Mouse (Mus musculus) midbrain, embryonic 16.5 days (tissue): Measurements from ENCODE around the gene Snx5. TPM values are rescaled to one million over a fixed set of nuclear protein-coding genes. Genes with fewer than 3 reads are reported as not detected.

ENCODE experiments used
- ATAC-seq: fragments of 200-750 bp; cut with Nextera tagmentation; 2 replicates; pipeline ENCODE4 v1.8.0; 2017; ENCODE audit warnings: moderate TSS enrichment
- H3K27ac ChIP-seq: fragments of 300-500 bp; sonication (generic); 2 replicates; pipeline ENCODE4 v1.5.1; 2014; ENCODE audit warnings: mild to moderate bottlenecking, low read length, mixed read lengths
- H3K27me3 ChIP-seq: fragments of 300-500 bp; sonication (generic); 2 replicates; pipeline ENCODE4 v1.6.1; 2014; ENCODE audit warnings: low read depth, low read length, mixed read lengths; ENCODE audit not compliant: control insufficient read depth, insufficient read depth
- H3K36me3 ChIP-seq: fragments of 300-500 bp; sonication (generic); 2 replicates; pipeline ENCODE4 v1.6.1; 2014; ENCODE audit warnings: mild to moderate bottlenecking, low read length, moderate library complexity, mixed read lengths; ENCODE audit not compliant: control insufficient read depth, insufficient read depth
- H3K4me1 ChIP-seq: fragments of 300-500 bp; sonication (generic); 2 replicates; pipeline ENCODE4 v1.6.1; 2014; ENCODE audit warnings: mild to moderate bottlenecking, low read length, mixed read lengths; ENCODE audit not compliant: control insufficient read depth, insufficient read depth
- H3K4me2 ChIP-seq: fragments of 300-500 bp; sonication (generic); 2 replicates; pipeline ENCODE4 v1.6.1; 2014; ENCODE audit warnings: mild to moderate bottlenecking, low read length, mixed read lengths
- H3K4me3 ChIP-seq: fragments of 300-500 bp; sonication (generic); 2 replicates; pipeline ENCODE4 v1.5.1; 2014; ENCODE audit warnings: low read depth, mild to moderate bottlenecking, low read length, moderate library complexity, mixed read lengths
- H3K9ac ChIP-seq: fragments of 300-500 bp; sonication (generic); 2 replicates; pipeline ENCODE4 v1.6.1; 2014; ENCODE audit warnings: low read depth, low read length, mixed read lengths
- H3K9me3 ChIP-seq: fragments of 300-500 bp; sonication (generic); replicated peaks from 2 replicates; pipeline ENCODE4 v1.6.1; 2014; ENCODE audit warnings: mild to moderate bottlenecking, low read length, mixed read lengths; ENCODE audit not compliant: control insufficient read depth, poor library complexity, severe bottlenecking
- WGBS: fragments of 180-500 bp; shearing (Covaris S2); extraction: QIAGEN DNeasy Blood & Tissue Kit; methylation state at CpG from one replicate; pipeline ENCODE4 v1.1.7; 2014; 5-methylcytosine and 5-hydroxymethylcytosine counted together
- polyA plus RNA-seq: library from polyadenylated mRNA; unstranded; fragments of >200 nt; fragmentation: Nextera tagmentation; extraction: Ambion mirVana; gene quantifications from 2 replicates; pipeline ENCODE4 v1.2.1, GENCODE M21; 2015

Gene Snx5
- polyA plus RNA-seq, 1 experiment from 2014 or later: 63.9 TPM

DNA sequence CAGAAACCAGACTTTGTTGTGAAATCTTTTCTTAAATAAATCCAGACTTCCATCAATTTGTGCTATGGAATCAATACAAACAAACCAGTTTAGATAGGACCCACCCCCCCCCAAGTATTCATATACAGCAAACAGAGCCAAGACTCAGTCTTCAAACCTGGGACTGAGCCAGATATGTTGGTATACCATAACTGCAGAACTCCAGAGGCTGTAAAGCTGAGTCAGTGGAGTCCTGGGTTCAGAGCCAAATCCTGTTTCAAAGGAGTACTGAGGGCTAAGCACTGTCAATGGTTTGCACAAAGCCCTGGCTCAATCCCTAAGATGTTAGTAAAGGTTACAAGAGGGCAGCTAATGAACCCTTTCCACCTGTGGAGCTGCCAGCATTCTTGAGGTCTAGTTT, 20.6 kb downstream of the Snx5 start:
- Histone ChIP-seq H3K9ac (no peak overlapping the region), H3K4me3 (no peak overlapping the region), H3K27ac (no peak overlapping the region), H3K27me3 (no peaks in the 10 kb centered on the region), H3K4me2 (no peak overlapping the region), H3K9me3 (no peaks in the 10 kb centered on the region), H3K4me1 (no peaks in the 10 kb centered on the region), H3K36me3 (peaks cover 35% of the 10 kb centered on the region)
- ATAC-seq: no peak

DNA sequence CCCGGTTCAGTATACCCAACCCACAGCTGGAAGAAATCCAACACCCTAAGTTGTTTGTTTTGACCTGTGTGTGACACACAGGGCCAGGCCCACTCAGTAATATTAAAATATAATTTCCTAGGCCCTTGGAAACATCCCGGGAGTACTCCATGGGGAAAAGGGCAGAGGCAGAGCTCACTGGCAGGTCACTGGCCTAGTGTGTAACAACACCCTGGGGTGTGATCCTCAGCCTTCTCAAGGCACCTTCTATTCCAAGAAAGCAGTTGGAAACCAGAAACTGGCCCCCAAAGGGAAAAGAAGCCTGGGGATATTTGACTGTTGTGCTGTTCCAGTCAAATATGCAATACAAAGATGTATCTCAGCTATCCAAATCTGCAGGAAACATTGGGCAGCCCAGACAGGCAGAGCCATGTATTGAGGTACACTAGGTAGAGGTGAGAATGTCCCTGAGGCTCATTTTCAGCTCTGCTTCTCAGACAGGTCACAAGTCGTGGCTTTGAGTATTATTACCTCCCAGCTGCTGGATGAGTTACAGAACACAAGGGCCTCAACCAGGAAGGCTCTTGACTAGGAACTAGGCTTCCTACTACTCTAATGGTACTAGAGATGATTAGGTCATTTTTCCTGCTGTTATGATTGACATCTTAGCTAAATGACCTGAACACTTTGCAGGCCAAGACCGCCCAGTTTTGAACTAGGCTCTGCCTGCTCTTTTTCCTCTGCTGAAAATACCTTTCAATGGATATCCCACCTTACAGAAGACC, 21.9 kb downstream of the Snx5 start:
- Histone ChIP-seq H3K27ac (no peak overlapping the region), H3K9me3 (no peaks in the 10 kb centered on the region), H3K9ac (no peak overlapping the region), H3K36me3 (peaks cover 28% of the 10 kb centered on the region), H3K4me3 (no peak overlapping the region), H3K27me3 (no peaks in the 10 kb centered on the region), H3K4me1 (no peaks in the 10 kb centered on the region), H3K4me2 (no peak overlapping the region)
- WGBS: 54% methylated on average over 3 of the region's 4 CpGs
- no peak for ATAC-seq

DNA sequence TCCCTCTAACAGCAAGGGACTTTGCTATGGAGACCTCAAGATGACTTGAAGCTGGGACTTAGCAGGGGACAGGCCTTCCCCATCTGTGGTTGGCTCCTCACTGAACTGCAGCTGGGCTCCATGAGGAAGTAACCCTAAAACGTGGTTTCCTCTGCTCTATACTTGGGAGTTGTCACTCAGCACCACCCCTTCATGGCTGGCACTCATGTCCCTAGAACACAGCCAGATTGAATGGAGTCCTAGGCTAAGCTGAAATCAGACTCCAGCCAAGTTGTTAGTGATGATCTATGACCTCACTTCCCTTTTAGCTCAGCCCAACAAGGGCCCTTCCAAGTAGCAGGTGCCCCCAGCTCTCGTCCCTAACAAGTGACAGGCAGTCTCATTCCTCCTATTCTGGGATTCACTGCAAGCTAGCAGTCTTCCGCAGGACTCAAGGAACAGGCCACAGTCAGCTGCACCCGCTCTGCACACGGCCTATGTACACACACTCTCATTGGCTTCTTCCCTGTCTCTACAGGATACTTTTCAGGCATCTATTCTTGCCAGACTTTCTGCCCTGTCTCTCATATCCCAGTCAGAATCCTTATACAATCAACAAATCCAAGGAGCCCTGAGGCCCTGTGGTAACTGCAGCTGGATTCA, 23.2 kb downstream of the Snx5 start:
- H3K27ac ChIP-seq: no peak overlapping the region
- no peak overlapping the region for H3K9ac ChIP-seq
- H3K4me3 ChIP-seq: no peak overlapping the region
- H3K36me3 ChIP-seq: peaks cover 16% of the 10 kb centered on the region
- no peaks in the 10 kb centered on the region for H3K4me1 ChIP-seq
- H3K27me3 ChIP-seq: no peaks in the 10 kb centered on the region
- 52% methylated on average over 5 of the region's 5 CpGs for WGBS
- no peaks in the 10 kb centered on the region for H3K9me3 ChIP-seq
- ATAC-seq: no peak
- no peak overlapping the region for H3K4me2 ChIP-seq

DNA sequence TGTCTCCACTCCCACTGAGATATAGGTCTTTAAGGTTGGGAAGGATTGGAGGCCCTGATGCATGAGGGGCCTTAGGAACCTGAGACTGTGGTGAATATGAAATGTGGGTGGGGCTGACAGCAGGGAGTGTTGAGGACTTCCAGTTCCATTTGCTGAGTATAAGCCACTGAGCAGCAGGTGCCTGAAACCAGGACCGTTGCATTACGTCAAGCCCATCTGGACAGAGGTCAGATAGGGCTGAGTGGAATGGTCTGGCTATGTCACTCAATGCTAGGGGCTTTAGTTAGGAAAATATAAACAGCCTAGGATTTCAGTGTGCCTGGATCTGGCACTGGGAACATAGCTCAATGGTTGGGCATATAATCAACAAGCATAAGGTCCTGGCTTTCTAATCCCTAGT, 24.4 kb downstream of the Snx5 start:
- ATAC-seq: no peak
- WGBS: 80% methylated on average over 2 of the region's 2 CpGs
- Histone ChIP-seq H3K4me3 (no peak overlapping the region), H3K4me2 (no peak overlapping the region), H3K36me3 (peaks cover 12% of the 10 kb centered on the region), H3K9me3 (no peaks in the 10 kb centered on the region), H3K4me1 (no peaks in the 10 kb centered on the region), H3K27me3 (no peaks in the 10 kb centered on the region), H3K27ac (no peak overlapping the region), H3K9ac (no peak overlapping the region)

DNA sequence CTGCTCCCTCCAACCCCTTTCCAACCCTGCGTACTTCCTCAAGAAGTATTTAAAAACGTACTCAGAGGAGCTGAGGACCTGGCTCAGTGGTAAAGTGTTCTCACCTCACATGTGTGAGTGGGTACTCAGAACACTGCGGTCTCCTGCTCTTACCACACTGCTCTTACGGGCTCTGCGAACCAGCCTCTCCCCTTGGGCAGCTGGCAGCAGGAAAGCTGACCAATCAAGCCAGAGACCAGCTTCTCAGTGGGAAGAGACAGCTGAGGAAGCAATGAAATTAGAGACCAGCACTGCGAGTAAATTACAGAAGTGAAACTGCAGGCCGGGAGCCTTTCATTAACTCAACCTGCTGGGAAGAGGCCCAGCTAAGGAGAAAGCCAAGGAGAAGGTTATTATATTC, 25.2 kb downstream of the Snx5 start:
- Histone ChIP-seq H3K27me3 (no peaks in the 10 kb centered on the region), H3K9ac (no peak overlapping the region), H3K4me1 (no peaks in the 10 kb centered on the region), H3K36me3 (peaks cover 11% of the 10 kb centered on the region; the same call in 1 of the 2 replicates), H3K4me2 (no peak overlapping the region), H3K9me3 (no peaks in the 10 kb centered on the region), H3K4me3 (no peak overlapping the region), H3K27ac (no peak overlapping the region)
- ATAC-seq: no peak
- 72% methylated on average over 7 of the region's 7 CpGs for WGBS

DNA sequence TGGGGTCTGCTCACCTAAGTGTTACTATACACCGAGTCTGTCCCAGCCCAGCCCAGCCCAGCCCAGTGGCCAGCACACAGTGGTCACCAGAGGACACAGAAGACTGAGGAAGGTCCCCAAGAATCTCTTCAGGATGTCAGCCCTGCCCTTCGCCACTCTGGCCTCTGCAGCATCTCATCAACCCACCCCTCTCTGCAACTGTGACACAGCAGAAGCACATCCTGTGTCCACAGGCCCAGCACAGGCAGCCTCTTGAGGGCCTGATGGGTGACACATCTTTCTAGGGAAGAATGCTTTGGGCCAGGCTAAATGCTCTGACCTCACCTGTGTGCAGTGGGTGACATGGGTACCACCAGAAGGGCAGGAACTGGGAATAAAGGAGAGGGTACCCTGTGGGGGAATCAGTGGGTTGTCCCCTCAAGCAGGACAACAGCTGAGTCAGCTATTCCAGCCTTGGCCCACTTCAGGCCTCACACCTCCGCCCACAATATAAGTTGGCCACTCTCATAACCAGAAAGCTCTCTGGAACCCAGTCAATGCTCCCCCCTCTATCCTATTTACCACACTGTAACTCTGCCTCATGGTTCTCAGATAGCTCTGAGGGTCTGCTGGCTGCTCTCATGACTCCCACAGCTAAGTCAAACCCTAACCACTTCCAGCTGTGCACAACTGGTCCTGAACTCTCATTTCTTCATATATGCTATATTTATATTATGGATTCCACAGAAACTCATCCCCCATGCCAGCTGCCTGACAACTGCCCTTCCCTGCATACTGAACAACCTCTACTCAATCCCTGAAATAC, 30.4 kb downstream of the Snx5 start:
- H3K9ac ChIP-seq: no peak overlapping the region
- no peaks in the 10 kb centered on the region for H3K27me3 ChIP-seq
- no peak for ATAC-seq
- no peaks in the 10 kb centered on the region for H3K9me3 ChIP-seq
- no peaks in the 10 kb centered on the region for H3K4me1 ChIP-seq
- 78% methylated on average over 3 of the region's 3 CpGs for WGBS
- no peak overlapping the region for H3K4me3 ChIP-seq
- no peak overlapping the region for H3K4me2 ChIP-seq
- H3K27ac ChIP-seq: no peak overlapping the region
- no peaks in the 10 kb centered on the region for H3K36me3 ChIP-seq

DNA sequence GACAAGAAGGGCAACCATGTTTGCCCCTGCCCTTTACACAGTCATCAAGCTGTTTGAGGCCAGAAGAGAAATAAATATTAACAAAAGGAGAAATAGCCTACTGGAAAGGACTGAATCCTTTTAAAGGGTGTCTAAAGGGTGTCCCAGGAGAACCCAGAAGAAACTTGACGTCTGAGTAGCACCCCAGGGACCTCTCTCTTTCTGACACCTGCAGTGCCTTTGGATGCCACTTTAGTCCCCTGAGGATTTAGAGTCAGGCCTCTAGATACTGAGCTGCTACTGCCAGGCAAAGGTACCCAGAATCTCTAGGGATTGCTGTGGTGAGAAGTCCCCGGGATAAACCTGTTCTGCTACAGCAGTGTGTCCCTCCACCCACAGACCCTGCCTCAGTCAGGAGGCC, 31.4 kb downstream of the Snx5 start:
- Histone ChIP-seq H3K9ac (no peak overlapping the region), H3K4me1 (no peaks in the 10 kb centered on the region), H3K27me3 (no peaks in the 10 kb centered on the region), H3K27ac (no peak overlapping the region), H3K4me2 (no peak overlapping the region), H3K36me3 (no peaks in the 10 kb centered on the region), H3K9me3 (peaks cover 3% of the 10 kb centered on the region), H3K4me3 (no peak overlapping the region)
- WGBS: 69% methylated on average over 2 of the region's 2 CpGs
- ATAC-seq: no peak

DNA sequence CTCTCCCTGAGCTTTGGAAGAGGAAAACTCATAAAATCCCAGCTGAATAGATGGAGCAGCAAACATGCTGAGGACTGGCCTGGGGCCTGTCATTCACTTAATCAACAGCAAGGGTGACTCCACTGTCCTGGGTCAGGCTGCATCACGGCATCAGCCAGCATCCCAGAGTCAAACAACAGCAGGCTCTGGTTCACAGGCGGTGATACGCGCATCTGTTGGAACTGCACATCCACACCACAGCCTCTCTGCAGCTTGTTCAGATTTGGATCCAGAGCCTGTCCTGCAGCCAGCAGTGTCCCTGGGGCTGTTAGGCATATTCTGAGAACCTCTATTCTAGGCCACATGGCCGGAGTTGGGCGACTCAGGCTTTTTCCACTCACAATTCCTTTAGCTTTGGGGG, 32.4 kb downstream of the Snx5 start:
- Histone ChIP-seq H3K9me3 (peaks cover 3% of the 10 kb centered on the region), H3K4me1 (no peaks in the 10 kb centered on the region), H3K27me3 (no peaks in the 10 kb centered on the region), H3K4me3 (no peak overlapping the region), H3K4me2 (no peak overlapping the region), H3K36me3 (no peaks in the 10 kb centered on the region), H3K9ac (no peak overlapping the region), H3K27ac (no peak overlapping the region)
- WGBS: 78% methylated on average over 6 of the region's 6 CpGs
- no peak for ATAC-seq
